Mouse (Mus musculus) thymus, postnatal 0 days (tissue): ENCODE results near the gene Abcc10. TPM values are rescaled to one million over a fixed set of nuclear protein-coding genes. Genes with fewer than 3 reads are reported as not detected.

ENCODE experiments used
- DNase-seq: peaks from one replicate; pipeline ENCODE4 v3.0.0-alpha.2; 2015; ENCODE audit warnings: low spot score
- polyA plus RNA-seq: library from polyadenylated mRNA; unstranded; fragments of >200 nt; fragmentation: Nextera tagmentation; extraction: Ambion mirVana; gene quantifications from 2 replicates; pipeline ENCODE4 v1.2.1, GENCODE M21; 2015

Gene Abcc10
- polyA plus RNA-seq, result 3.5 and 4.0 TPM in 2 replicates

- DNase-seq, result peak; percentile 99
These were observed at the start of gene Abcc10 for GRCm38 (mm10) chr17:46327906-46328534. Gene Abcc10 (minus strand): TSS chr17:46328352.

- DNase-seq, result peak; percentile 34
These were observed 43.6 kb upstream of the Abcc10 start for GRCm38 (mm10) chr17:46371783-46372182.

- DNase-seq, result no peak
These were observed 23.0 kb upstream of the Abcc10 start for GRCm38 (mm10) chr17:46351026-46351700.

GRCm38 (mm10) chr17:46341208-46341607 is 13.1 kb upstream of the Abcc10 start:
- DNase-seq, result no peak

DNA sequence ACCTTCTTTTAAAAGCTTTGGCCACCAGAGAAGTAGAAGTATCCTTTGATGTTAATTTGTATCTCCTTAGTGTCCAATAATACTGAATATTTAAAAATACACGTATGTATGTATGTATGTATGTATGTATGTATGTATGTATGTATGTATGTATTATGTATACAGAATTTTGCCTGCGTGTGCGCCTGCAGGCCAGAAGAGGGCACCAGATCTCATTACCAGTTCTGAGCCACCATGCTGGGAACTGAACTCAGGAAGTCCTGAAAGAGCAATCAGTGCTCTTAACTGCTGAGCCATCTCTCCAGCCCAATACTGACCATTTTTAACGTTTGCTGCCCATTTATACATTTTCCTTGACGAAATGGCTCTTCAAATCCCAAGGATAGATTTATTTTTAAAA is 8.3 kb upstream of the Abcc10 start:
- DNase-seq, result peak; percentile 19

- no peak for DNase-seq
These were observed 571 bp upstream of the Abcc10 start for GRCm38 (mm10) chr17:46328723-46329122.

DNA sequence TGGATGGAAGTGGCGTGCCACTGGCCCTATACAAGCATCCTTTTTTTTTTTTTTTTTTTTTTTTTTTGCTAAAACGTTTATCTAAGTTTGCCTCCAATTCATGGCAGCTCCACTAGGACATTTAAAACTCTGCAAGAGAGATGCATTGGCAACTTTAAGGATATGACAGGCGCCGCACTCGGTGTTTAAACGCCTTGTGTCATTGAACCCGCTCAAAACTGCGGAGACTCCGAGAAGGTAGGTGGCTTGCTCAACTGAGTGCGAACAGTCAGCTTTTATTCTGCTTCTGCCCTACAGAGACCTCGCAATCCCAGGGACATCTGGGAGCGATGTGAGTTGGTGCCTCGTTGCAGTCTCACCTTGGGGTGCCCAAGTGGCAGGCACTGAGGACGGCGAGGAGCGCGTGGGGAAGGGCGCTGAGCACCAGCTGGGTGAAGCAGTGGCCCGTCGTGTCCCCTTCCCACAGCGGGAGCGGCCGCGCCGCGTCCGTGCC is 693 bp downstream of the Abcc10 start:
- no peak for DNase-seq

GRCm38 (mm10) chr17:46322046-46322823 is 5.9 kb downstream of the Abcc10 start:
- no peak for DNase-seq

DNA sequence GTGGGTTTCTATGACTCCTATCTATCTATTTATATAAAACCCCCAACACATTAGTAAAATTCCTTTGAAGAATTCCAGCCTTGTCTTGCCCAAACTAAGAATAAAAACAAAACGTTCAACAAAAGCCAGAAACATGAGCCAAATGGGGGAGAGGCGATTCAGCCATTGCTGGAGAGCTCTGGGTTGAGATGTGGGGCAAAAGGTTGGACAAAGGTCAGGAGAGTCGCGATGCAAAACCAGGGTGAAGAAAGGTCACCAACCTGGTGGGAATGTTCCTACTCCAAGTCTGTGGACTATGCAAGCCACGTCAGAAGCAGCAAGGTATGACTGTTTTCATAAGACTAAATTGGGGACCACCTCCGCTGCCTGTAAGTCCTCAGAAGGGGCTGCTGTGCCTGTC is 7.7 kb downstream of the Abcc10 start:
- no peak for DNase-seq

DNA sequence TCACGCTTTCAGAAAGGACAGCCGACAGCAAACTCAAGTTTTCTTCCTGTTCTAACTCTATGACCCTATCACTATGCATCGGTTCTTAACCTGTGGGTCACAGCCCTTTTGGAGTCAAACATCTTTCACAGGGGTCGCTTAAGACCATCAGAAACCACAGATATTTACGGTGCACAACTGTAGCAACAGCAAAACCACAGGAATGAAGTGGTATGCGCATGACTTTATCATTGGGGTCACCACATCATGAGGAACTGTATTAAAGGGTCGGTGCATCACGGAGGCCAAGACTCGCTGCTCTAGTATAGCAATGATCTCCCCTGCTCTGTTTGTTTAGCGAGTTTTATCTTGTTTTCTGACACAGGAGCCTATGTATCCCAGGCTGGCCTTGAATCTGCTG is 12.3 kb downstream of the Abcc10 start:
- no peak for DNase-seq

GRCm38 (mm10) chr17:46313135-46313715 is 14.9 kb downstream of the Abcc10 start:
- no peak for DNase-seq

GRCm38 (mm10) chr17:46310515-46310914 is 17.6 kb downstream of the Abcc10 start:
- no peak for DNase-seq

- DNase-seq, result no peak
These were observed 18.3 kb downstream of the Abcc10 start for GRCm38 (mm10) chr17:46309835-46310234.

DNA sequence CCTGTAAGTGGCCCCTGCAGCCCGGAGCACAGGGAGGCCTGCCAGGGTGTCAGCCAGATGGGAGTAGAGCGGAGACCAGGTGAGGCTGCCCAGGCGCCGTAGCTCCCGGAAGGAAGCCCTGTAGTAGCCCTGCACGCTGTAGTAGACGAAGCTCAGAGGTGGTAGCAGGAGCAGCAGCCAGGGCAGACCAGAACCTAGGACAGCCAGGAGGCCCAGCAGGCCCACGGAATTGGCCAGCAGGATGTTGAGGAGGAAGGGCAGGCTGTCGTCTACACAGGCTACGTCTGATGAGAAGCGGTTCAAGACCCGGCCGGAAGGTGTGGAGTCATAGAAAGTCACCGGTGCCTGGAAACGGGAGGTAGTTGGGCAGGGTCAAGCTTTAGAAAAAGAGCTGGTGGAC is 21.2 kb downstream of the Abcc10 start:
- no peak for DNase-seq

- DNase-seq, result no peak
These were observed 24.0 kb downstream of the Abcc10 start for GRCm38 (mm10) chr17:46304184-46304583.

DNA sequence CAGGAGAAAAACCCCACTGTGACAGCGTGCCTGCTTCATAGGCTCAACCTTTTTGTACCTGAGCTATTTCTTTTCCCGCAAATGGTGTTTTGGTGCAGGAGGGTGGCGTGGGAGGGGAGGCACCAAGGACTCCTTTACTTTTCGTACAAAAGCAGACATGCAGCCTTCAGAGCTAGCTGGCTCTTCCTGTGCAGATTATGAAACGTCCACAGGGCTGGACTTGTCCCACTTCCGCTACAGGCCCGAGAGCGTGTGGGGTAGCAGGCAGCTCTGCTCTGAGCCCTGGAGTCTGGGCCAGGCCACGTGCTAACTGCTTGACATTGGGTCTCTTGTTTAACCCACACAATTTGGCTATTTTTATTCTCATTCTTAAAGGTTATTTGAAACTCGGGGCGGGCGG is 26.3 kb downstream of the Abcc10 start:
- DNase-seq, result no peak

DNA sequence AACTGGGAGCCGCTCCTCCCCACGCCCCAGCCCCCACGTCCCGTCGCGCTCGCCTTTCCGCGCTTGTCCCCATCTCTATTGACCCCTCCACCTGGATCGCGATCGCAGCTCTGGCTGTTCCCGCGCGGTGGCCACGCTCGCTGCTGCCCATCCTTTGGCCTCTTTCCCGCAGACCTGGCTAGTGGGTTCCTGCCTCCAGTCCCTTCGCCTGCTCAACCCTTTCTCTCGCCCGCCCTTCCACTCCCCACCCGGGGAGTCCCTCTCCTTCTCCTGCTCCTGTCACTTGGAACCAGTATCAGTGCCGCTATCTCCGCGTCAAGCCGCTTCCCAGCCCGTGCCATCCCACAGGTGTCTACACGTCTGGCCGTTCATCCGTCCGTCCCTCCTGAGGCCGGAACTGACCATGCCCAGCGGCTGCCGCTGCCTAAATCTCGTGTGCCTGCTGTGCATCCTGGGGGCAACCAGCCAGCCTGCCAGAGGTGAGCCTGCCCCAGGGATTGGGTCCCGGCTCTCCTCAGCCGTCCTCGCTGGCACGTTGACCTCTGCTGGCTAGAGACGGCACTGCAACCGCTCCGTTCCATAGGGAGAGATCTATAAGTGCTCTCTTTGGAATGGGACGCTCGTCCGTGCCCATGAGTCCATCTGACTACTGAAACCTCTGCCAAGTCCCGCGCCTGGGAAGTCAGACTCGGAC is 29.8 kb downstream of the Abcc10 start:
- DNase-seq, result peak; percentile 76

- no peak for DNase-seq
These were observed 30.6 kb downstream of the Abcc10 start, which contains the start of gene Dlk2 for GRCm38 (mm10) chr17:46297364-46298219. Gene Dlk2 (plus strand): TSS chr17:46297421.

- no peak for DNase-seq
These were observed 31.2 kb downstream of the Abcc10 start for GRCm38 (mm10) chr17:46297028-46297363.

DNA sequence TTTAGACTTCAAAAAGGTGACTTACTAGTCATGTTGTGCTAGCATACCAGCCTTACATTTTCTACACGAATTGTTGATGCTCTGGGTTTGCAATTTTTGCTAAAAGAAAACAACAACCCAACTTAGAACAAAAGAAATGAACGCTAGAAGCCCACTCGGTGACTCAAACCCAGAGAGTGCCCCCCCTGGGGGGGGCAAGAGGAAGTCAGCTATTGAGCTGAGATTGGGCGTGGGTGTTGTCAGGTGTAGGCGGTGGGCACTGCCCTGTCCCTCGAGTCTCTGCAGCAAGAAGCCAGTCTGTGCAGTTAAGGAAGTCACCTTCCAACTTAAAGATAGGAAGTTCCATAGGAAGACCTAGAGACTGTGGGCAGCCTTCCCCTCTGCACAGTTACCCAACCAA is 31.6 kb downstream of the Abcc10 start:
- DNase-seq, result no peak
